Mouse (Mus musculus) CH12.LX (cell line): ENCODE results near the gene Syap1. TPM values are rescaled to one million over a fixed set of nuclear protein-coding genes. Genes with fewer than 3 reads are reported as not detected.

ENCODE experiments used
- DNase-seq: peaks from one replicate; pipeline ENCODE4 v3.0.0-alpha.2; 2013; ENCODE audit errors: extremely low read depth
- H3K27ac ChIP-seq: 2 replicates; pipeline ENCODE4 v1.5.1; 2012; ENCODE audit warnings: low read depth, mild to moderate bottlenecking, control low read depth, moderate library complexity; ENCODE audit not compliant: insufficient read depth
- H3K27me3 ChIP-seq: replicated peaks from 2 replicates; pipeline ENCODE3; 2012; ENCODE audit warnings: inconsistent platforms
- H3K36me3 ChIP-seq, 2 experiments: replicated peaks in 1 of 2; 2 replicates each; pipeline versions ENCODE3 to v1.6.1; 2012; ENCODE audit warnings: inconsistent platforms in 1 of 2, low read length in 1 of 2, mild to moderate bottlenecking in 1 of 2, mixed read lengths in 1 of 2, moderate library complexity in 1 of 2; ENCODE audit not compliant: control insufficient read depth in 1 of 2, insufficient read depth in 1 of 2
- H3K4me1 ChIP-seq, 2 experiments: 2 replicates each; pipeline ENCODE4 v1.6.1; 2012; ENCODE audit warnings: inconsistent platforms in 1 of 2, moderate library complexity in 1 of 2; ENCODE audit not compliant: insufficient read depth in 2 of 2, control insufficient read depth in 1 of 2
- H3K4me2 ChIP-seq: 2 replicates; pipeline ENCODE4 v1.6.1; 2012; ENCODE audit warnings: low read depth, mild to moderate bottlenecking, control low read depth; ENCODE audit not compliant: poor library complexity, insufficient read depth, severe bottlenecking
- H3K4me3 ChIP-seq, 3 experiments: fragments of 150-350 bp in 1 of 3; sonication (generic) in 1 of 3; replicated peaks in 1 of 3; 2 replicates each; pipeline versions ENCODE3 to v1.5.1; 2011 to 2012; ENCODE audit warnings: low read depth in 2 of 3, low read length in 2 of 3, mild to moderate bottlenecking in 2 of 3, moderate library complexity in 2 of 3, control low read depth in 1 of 3, improper control_type of control experiment in 1 of 3, inconsistent platforms in 1 of 3, mixed read lengths in 1 of 3; ENCODE audit not compliant: poor library complexity in 1 of 3
- H3K79me2 ChIP-seq: replicated peaks from 2 replicates; pipeline ENCODE4 v1.6.1; 2012; ENCODE audit warnings: mild to moderate bottlenecking, moderate library complexity; ENCODE audit not compliant: control insufficient read depth, poor library complexity, insufficient read depth, severe bottlenecking; ENCODE audit errors: extremely low read depth
- H3K9ac ChIP-seq: 2 replicates; pipeline ENCODE4 v1.6.1; 2012; ENCODE audit warnings: low read depth, mild to moderate bottlenecking, control low read depth, moderate library complexity; ENCODE audit not compliant: insufficient read depth
- H3K9me3 ChIP-seq: replicated peaks from 2 replicates; pipeline ENCODE3; 2012; ENCODE audit warnings: low read length, inconsistent platforms, mixed read lengths
- CHD1 ChIP-seq: IDR thresholded peaks from 2 replicates; pipeline ENCODE4 v1.6.1; 2012; ENCODE audit warnings: low read depth, low read length, improper control_type of control experiment, inconsistent platforms
- CTCF ChIP-seq, 2 experiments: IDR thresholded peaks in 1 of 2; conservative IDR thresholded peaks in 1 of 2; 2 replicates each; pipeline ENCODE4 v1.5.1; 2011 to 2012; ENCODE audit warnings: low read depth in 2 of 2, low read length in 2 of 2, improper control_type of control experiment in 1 of 2, inconsistent platforms in 1 of 2, mild to moderate bottlenecking in 1 of 2, moderate library complexity in 1 of 2
- HCFC1 ChIP-seq: IDR thresholded peaks from 2 replicates; pipeline ENCODE4 v1.6.1; 2012; ENCODE audit warnings: low read depth, mild to moderate bottlenecking, inconsistent platforms, low read length, improper control_type of control experiment
- KAT2A ChIP-seq: IDR thresholded peaks from 2 replicates; pipeline ENCODE4 v1.6.1; 2012; ENCODE audit warnings: low read length, improper control_type of control experiment, inconsistent platforms; ENCODE audit not compliant: insufficient replicate concordance
- NRF1 ChIP-seq: IDR thresholded peaks from 2 replicates; pipeline ENCODE4 v1.6.1; 2014; ENCODE audit warnings: low read depth, mild to moderate bottlenecking, inconsistent platforms, low read length, improper control_type of control experiment, moderate library complexity
- RAD21 ChIP-seq: IDR thresholded peaks from 2 replicates; pipeline ENCODE4 v1.6.1; 2011; ENCODE audit warnings: low read depth, mild to moderate bottlenecking, low read length, improper control_type of control experiment, moderate library complexity
- SMC3 ChIP-seq: IDR thresholded peaks from 2 replicates; pipeline ENCODE4 v1.6.1; 2011; ENCODE audit warnings: low read depth, low read length, improper control_type of control experiment
- TBP ChIP-seq: conservative IDR thresholded peaks from 2 replicates; pipeline ENCODE4 v1.6.1; 2011; ENCODE audit warnings: low read depth, low read length, improper control_type of control experiment
- UBTF ChIP-seq: IDR thresholded peaks from 2 replicates; pipeline ENCODE4 v1.6.1; 2012; ENCODE audit warnings: low read depth, mild to moderate bottlenecking, inconsistent platforms, low read length, improper control_type of control experiment, moderate library complexity
- USF2 ChIP-seq: conservative IDR thresholded peaks from 2 replicates; pipeline ENCODE4 v1.6.1; 2011; ENCODE audit warnings: low read depth, low read length, improper control_type of control experiment
- ZC3H11A ChIP-seq: IDR thresholded peaks from 2 replicates; pipeline ENCODE4 v1.6.1; 2012; ENCODE audit warnings: low read depth, mild to moderate bottlenecking, inconsistent platforms, low read length, improper control_type of control experiment
- ZMIZ1 ChIP-seq: IDR thresholded peaks from 2 replicates; pipeline ENCODE4 v1.6.1; 2012; ENCODE audit warnings: low read depth, mild to moderate bottlenecking, inconsistent platforms, low read length, improper control_type of control experiment
- dilution Hi-C: fragments of 300-500 bp; cut with MboI; formaldehyde crosslinking; loops from 2 replicates; pipeline ENCODE4 v1.14.3; 2020; ENCODE audit warnings: low sequenced_read_pairs; ENCODE audit not compliant: extremely low pct_unique_long_range_greater_than_20kb, extremely low pct_ligation_motif_present
- in situ Hi-C: fragments of 300-500 bp; cut with MboI; formaldehyde crosslinking; loops from 3 replicates; pipeline ENCODE4 v1.14.3; 2019; ENCODE audit warnings: low sequenced_read_pairs, low pct_ligation_motif_present, low pct_unique_long_range_greater_than_20kb, mixed read lengths
- polyA plus RNA-seq: library from polyadenylated mRNA; unstranded; fragments of >175 nt; gene quantifications from 2 replicates; pipeline ENCODE4 v1.2.1, GENCODE M21; 2012; ENCODE audit warnings: low read depth; ENCODE audit not compliant: insufficient read length
- total RNA-seq, 2 experiments: library from RNA; depleted of rRNA; stranded (reverse); fragments of 300-350 nt in 1 of 2; fragments of >200 nt in 1 of 2; gene quantifications; 2 replicates each; pipeline ENCODE4 v1.2.3; 2012 to 2014

The Syap1 gene
- total and polyA plus RNA-seq, 3 experiments = 5.9 to 14.7 (median 12.3) TPM

DNA sequence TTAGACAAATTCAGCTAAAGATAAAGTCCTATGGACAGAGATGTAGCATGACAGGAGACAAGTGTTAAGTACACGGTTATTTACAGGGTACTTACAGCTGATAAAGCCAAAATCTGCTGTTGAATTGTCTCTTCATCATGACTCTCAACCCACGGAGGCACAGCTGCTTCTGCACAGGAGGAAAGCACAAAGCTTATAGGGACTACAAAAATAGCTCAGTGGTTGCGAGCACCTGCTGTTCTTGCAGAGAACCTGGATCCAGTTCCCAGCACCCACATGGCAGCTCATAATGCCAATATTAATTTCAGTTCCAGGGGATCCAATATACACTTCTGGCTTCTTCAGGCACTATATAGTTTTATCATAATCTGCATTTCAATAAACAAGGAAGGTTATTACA lies 10.0 kb downstream of the Syap1 start:
- Histone ChIP-seq H3K79me2 (no peaks in the 10 kb centered on the region), H3K9ac (no peak overlapping the region), H3K4me2 (no peak overlapping the region), H3K4me3 (no peak overlapping the region), H3K27ac (no peak overlapping the region), H3K9me3 (no peaks in the 10 kb centered on the region), H3K27me3 (no peaks in the 10 kb centered on the region), H3K36me3 (peaks cover 8 to 12% of the 10 kb centered on the region in 2 experiments), H3K4me1 (no peaks in the 10 kb centered on the region)
- in situ Hi-C loops (no loop called here), dilution Hi-C loops (no loop called here)
- no peak for DNase-seq
- TF ChIP-seq ZC3H11A (no peak), HCFC1 (no peak), ZMIZ1 (no peak), UBTF (no peak), KAT2A (no peak), TBP (no peak), RAD21 (no peak), NRF1 (no peak)

- H3K27ac ChIP-seq = no peak overlapping the region
- H3K9ac ChIP-seq = no peak overlapping the region
- H3K27me3 ChIP-seq = no peaks in the 10 kb centered on the region
- no peak overlapping the region for H3K4me3 ChIP-seq
- no peaks in the 10 kb centered on the region for H3K4me1 ChIP-seq
- H3K4me2 ChIP-seq = no peak overlapping the region
- dilution Hi-C loops (no loop called here), in situ Hi-C loops (loop anchor here (25.0 kb wide), 1 partner anchor 361 kb away; no protein-coding TSS in a partner anchor)
- H3K36me3 ChIP-seq = peaks cover 15 to 26% of the 10 kb centered on the region in 2 experiments
- no peak for DNase-seq
- no peaks in the 10 kb centered on the region for H3K9me3 ChIP-seq
- no peaks in the 10 kb centered on the region for H3K79me2 ChIP-seq
- no peak for TF ChIP-seq USF2
Observed at GRCm38 (mm10) chrX:162873761-162874160, 14.5 kb downstream of the Syap1 start.

GRCm38 (mm10) chrX:162871734-162872517 lies 16.3 kb downstream of the Syap1 start:
- Histone ChIP-seq H3K9ac (no peak overlapping the region), H3K27me3 (no peaks in the 10 kb centered on the region), H3K36me3 (peaks cover 11 to 19% of the 10 kb centered on the region in 2 experiments), H3K79me2 (no peaks in the 10 kb centered on the region), H3K4me3 (no peak overlapping the region), H3K27ac (no peak overlapping the region), H3K4me2 (no peak overlapping the region), H3K9me3 (no peaks in the 10 kb centered on the region), H3K4me1 (no peaks in the 10 kb centered on the region)
- in situ Hi-C loops = loop anchor here (25.0 kb wide), 1 partner anchor 360 kb away; no protein-coding TSS in a partner anchor
- TF ChIP-seq SMC3 (peak; percentile 34), CTCF (conservative IDR thresholded peaks at IDR 0.05 in 1 of 2, IDR thresholded peaks at IDR 0.05 in 1 of 2; ENCODE audit: low read depth in 2 of 2, low read length in 2 of 2) (peak; percentile 61 to 71), CHD1 (no peak), RAD21 (peak; percentile 45)
- peak; percentile 17 for DNase-seq
- dilution Hi-C loops = no loop called here
